Mouse (Mus musculus) erythroblast, embryonic 14.5 days (primary cell): ENCODE measurements around the gene Xlr5a. TPM values are rescaled to one million over a fixed set of nuclear protein-coding genes. Genes with fewer than 3 reads are reported as not detected.
A peak's percentile ranks its signal among the peaks of the same experiment; 100 is the strongest.
"Not testable (repeated sequence)": the region's sequence is repeated elsewhere in the genome, so short reads cannot be mapped to it uniquely, and the experiment has no call there.

Source experiments
- H3K27me3 ChIP-seq: 2 replicates; pipeline ENCODE4 v1.6.1; 2012; ENCODE audit warnings: inconsistent platforms; ENCODE audit not compliant: control insufficient read depth
- H3K36me3 ChIP-seq: 2 replicates; pipeline ENCODE4 v1.6.1; 2012; ENCODE audit warnings: mild to moderate bottlenecking, inconsistent platforms; ENCODE audit not compliant: control insufficient read depth
- H3K4me1 ChIP-seq: 2 replicates; pipeline ENCODE4 v1.6.1; 2012; ENCODE audit warnings: inconsistent platforms; ENCODE audit not compliant: control insufficient read depth
- H3K4me3 ChIP-seq: replicated peaks from 2 replicates; pipeline ENCODE3; 2012; ENCODE audit warnings: moderate library complexity, mild to moderate bottlenecking, inconsistent platforms
- H3K9me3 ChIP-seq: 2 replicates; pipeline ENCODE4 v1.6.1; 2012; ENCODE audit warnings: low read length, inconsistent platforms, mixed read lengths; ENCODE audit not compliant: control insufficient read depth
- GATA1 ChIP-seq: IDR thresholded peaks from 2 replicates; pipeline ENCODE4 v1.6.1; 2012; ENCODE audit warnings: low read length, inconsistent platforms, mixed read lengths
- TAL1 ChIP-seq: IDR thresholded peaks from 3 replicates; pipeline ENCODE4 v1.6.1; 2012; ENCODE audit warnings: low read length, inconsistent platforms, mixed read lengths
- polyA plus RNA-seq: library from polyadenylated mRNA; stranded (reverse); fragments of >175 nt; gene quantifications from 2 replicates; pipeline ENCODE4 v1.2.3, GENCODE M21; 2012

Gene Xlr5a
- polyA plus RNA-seq, 1 experiment = not detected

DNA sequence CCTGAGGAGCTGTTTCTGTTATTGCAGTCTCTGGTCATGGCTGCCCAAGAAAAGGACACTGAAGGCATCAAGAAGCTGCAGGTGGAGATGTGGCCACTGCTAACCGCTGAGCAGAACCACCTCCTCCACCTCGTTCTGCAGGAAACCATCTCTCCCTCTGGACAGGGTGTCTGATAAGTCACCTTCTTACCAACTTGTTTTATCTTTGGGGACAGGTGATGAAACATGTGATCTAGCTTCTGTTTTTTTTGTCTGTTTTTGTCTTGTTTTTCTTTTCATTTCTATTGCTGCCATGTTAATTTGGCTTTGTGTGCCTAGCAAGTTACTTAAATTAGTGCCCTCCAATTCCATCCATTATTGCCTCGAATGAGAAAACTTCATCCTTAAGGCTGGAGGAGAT is 63.5 kb downstream of the Xlr5a start:
- peaks cover 8% of the 10 kb centered on the region for H3K9me3 ChIP-seq
- peak overlapping the region; percentile 71 for H3K4me3 ChIP-seq
- peaks cover 12% of the 10 kb centered on the region for H3K4me1 ChIP-seq
- no peak for TF ChIP-seq TAL1
- no peak for TF ChIP-seq GATA1
- H3K27me3 ChIP-seq = peaks cover 14% of the 10 kb centered on the region
- H3K36me3 ChIP-seq = no peaks in the 10 kb centered on the region

GRCm38 (mm10) chrX:73228606-73229214 is 64.1 kb downstream of the Xlr5a start:
- no peaks in the 10 kb centered on the region for H3K36me3 ChIP-seq
- H3K4me3 ChIP-seq = peak overlapping the region; percentile 71
- TF ChIP-seq TAL1 = no peak
- TF ChIP-seq GATA1 = no peak
- peaks cover 14% of the 10 kb centered on the region for H3K27me3 ChIP-seq
- H3K9me3 ChIP-seq = peaks cover 8% of the 10 kb centered on the region
- H3K4me1 ChIP-seq = peaks cover 12% of the 10 kb centered on the region

GRCm38 (mm10) chrX:73227914-73228605 is 64.7 kb downstream of the Xlr5a start, which contains the start of gene F8a:
F8a (plus strand) TSS chrX:73228291.
- H3K4me1 ChIP-seq = peaks cover 12% of the 10 kb centered on the region
- H3K27me3 ChIP-seq = peaks cover 14% of the 10 kb centered on the region
- peaks cover 8% of the 10 kb centered on the region for H3K9me3 ChIP-seq
- no peak for TF ChIP-seq TAL1
- H3K36me3 ChIP-seq = no peaks in the 10 kb centered on the region
- H3K4me3 ChIP-seq = peak within 1 kb of the TSS; percentile 71

DNA sequence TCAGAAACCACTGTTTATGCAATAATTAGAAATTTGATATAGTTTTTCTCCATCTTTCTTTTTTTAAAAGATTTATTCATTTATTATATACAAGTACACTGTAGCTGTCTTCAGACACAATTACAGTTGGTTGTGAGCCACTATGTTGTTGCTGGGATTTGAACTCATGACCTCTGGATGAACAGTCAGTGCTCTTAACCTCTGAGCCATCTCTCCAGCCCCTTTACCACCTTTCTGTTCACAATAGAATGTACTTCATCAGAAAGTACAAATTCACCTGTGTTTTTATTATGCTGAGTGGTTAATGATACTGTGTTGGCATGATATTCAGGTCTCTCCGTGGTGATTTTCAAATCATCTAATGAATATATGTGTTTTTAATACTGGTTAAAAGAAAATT is 67.4 kb downstream of the Xlr5a start:
- Histone ChIP-seq H3K4me3 (no peak overlapping the region), H3K27me3 (peaks cover 14% of the 10 kb centered on the region), H3K4me1 (peaks cover 12% of the 10 kb centered on the region), H3K9me3 (peaks cover 8% of the 10 kb centered on the region), H3K36me3 (no peaks in the 10 kb centered on the region)
- TF ChIP-seq TAL1 (no peak), GATA1 (no peak)

GRCm38 (mm10) chrX:73213819-73214564 is 78.8 kb downstream of the Xlr5a start, which contains the start of gene Xlr4b:
Xlr4b (plus strand) TSS chrX:73214333.
- not testable (repeated sequence) for H3K4me3 ChIP-seq, H3K27me3 ChIP-seq, H3K9me3 ChIP-seq, H3K4me1 ChIP-seq, H3K36me3 ChIP-seq

GRCm38 (mm10) chrX:73191934-73192333 is 100.8 kb downstream of the Xlr5a start, which contains the start of gene Xlr3b:
Xlr3b (plus strand) TSS chrX:73192207.
- not testable (repeated sequence) for H3K4me3 ChIP-seq, H3K36me3 ChIP-seq, H3K4me1 ChIP-seq, H3K9me3 ChIP-seq, H3K27me3 ChIP-seq

DNA sequence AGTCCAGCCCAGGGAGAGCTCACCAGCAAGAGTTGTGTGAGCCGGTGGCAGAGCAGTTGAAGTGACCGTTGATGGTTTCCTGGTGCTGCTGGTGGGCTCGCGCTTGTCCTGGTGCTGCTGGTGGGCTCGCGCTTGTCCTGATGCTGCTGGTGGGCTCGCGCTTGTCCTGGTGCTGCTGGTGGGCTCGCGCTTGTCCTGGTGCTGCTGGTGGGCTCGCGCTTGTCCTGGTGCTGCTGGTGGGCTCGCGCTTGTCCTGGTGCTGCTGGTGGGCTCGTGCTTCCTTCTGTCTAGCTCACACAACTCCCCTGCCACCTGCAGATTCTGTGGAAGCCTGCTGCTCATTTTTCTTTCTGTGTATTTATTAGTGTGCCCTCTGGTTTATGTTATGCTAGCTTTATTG is 115.9 kb downstream of the Xlr5a start, which contains the start of gene Spin2d:
Gene Spin2d, minus strand, starts transcription at position 101 of the 400 bp plus-strand sequence.
- H3K9me3 ChIP-seq, H3K4me3 ChIP-seq, H3K36me3 ChIP-seq, H3K4me1 ChIP-seq, H3K27me3 ChIP-seq: not testable (repeated sequence)

GRCm38 (mm10) chrX:73149350-73149749 is 143.4 kb downstream of the Xlr5a start, which contains the start of gene DXBay18:
DXBay18 (minus strand) TSS chrX:73149450.
- not testable (repeated sequence) for H3K27me3 ChIP-seq, H3K4me3 ChIP-seq, H3K4me1 ChIP-seq, H3K36me3 ChIP-seq, H3K9me3 ChIP-seq

GRCm38 (mm10) chrX:73148496-73148895 is 144.3 kb downstream of the Xlr5a start, which contains the start of gene Xlr5b:
Xlr5b (plus strand) TSS chrX:73148796.
- not testable (repeated sequence) for H3K36me3 ChIP-seq, H3K4me3 ChIP-seq, H3K9me3 ChIP-seq, H3K27me3 ChIP-seq, H3K4me1 ChIP-seq

GRCm38 (mm10) chrX:73143218-73143618 is 149.6 kb downstream of the Xlr5a start:
- H3K36me3 ChIP-seq, H3K4me3 ChIP-seq, H3K9me3 ChIP-seq, H3K27me3 ChIP-seq, H3K4me1 ChIP-seq: not testable (repeated sequence)

DNA sequence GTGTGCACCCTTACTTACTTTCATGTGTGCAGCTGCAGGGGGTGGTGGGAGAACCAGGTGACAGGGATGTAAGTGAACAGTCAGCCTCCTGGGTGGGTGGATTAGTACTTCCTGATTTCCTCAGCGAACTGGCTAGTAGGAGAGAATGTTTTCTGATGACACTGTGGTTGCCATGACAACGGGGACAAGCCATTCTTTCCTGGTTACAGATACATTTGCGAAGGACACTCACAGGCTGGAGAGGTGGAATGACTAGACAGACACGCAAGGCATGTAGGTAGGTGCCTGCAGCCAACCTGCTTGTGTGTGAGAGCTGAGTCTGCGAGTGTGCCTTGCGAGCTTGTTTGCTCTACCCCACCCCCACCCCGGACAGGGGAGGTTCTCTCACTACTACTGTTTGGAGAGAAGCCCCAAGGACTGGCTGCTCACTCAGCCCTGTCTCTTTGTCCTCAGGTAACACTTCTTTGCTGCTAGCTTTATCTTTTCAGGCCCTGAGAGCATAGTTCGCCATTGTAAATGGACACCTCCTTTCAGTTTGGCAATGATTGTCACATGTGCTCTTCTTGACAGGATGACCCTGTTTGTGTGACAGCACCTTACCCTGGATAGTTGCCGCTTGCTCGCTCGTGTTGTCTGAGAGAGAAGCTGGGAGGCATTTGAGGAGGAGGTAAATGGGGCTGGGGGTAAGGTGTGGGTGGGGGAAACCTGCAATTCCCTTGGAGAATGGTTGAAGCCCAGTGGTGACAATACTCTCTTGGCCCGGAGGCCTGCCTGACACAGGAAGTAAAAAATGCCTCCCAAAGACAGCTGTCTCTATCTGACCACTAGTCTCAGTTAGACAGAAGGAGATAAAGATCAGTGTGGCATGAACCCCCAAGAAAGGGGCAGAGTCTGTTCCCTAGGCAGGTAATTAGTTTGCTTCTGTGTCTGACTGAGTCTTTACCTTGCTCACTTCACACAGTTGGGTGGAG is 169.6 kb downstream of the Xlr5a start:
- H3K36me3 ChIP-seq, H3K4me1 ChIP-seq, H3K4me3 ChIP-seq, H3K27me3 ChIP-seq, H3K9me3 ChIP-seq: not testable (repeated sequence)

DNA sequence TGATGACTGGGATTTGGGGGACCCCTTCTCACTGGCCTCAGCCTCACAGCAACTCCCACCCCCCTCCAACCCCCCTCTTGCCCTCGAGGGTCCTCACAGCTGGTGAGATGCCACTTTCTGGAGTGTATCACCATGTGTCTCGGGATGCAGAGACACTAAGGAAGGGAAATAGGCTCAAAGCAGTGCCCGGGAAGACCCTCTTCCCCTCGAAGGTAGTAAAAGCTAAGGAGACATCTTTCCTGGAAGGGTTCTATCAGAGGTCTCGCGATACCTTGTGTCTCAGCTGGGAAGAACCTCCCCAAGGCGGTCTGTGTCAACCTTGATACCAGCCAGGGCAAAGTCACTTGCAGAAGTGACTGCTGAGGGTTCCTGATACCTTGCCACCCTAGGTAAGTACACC is 176.0 kb downstream of the Xlr5a start, which contains the start of gene Gm14685:
Gene Gm14685, plus strand, starts transcription at position 301 of the 400 bp plus-strand sequence.
- not testable (repeated sequence) for H3K4me1 ChIP-seq, H3K36me3 ChIP-seq, H3K9me3 ChIP-seq, H3K4me3 ChIP-seq, H3K27me3 ChIP-seq
